Mouse (Mus musculus) midbrain, postnatal 0 days (tissue): ENCODE data around the gene Cfdp1. TPM values are rescaled to one million over a fixed set of nuclear protein-coding genes. Genes with fewer than 3 reads are reported as not detected.

Source experiments
- ATAC-seq: fragments of 200-750 bp; cut with Nextera tagmentation; 2 replicates; pipeline ENCODE4 v1.8.0; 2017; ENCODE audit warnings: moderate number of reproducible peaks, mild to moderate bottlenecking, moderate TSS enrichment, moderate library complexity; ENCODE audit not compliant: low FRiP score
- DNase-seq: peaks from one replicate; pipeline ENCODE4 v3.0.0-alpha.2; 2015; ENCODE audit warnings: low spot score
- H3K27ac ChIP-seq: fragments of 300-500 bp; sonication (generic); 2 replicates; pipeline ENCODE4 v1.5.1; 2014; ENCODE audit warnings: low read depth, mild to moderate bottlenecking, low read length, mixed read lengths
- H3K27me3 ChIP-seq: fragments of 300-500 bp; sonication (generic); 2 replicates; pipeline ENCODE4 v1.6.1; 2014; ENCODE audit warnings: low read length, control low read depth, mixed read lengths; ENCODE audit not compliant: insufficient read depth
- H3K36me3 ChIP-seq: fragments of 300-500 bp; sonication (generic); 2 replicates; pipeline ENCODE4 v1.6.1; 2014; ENCODE audit warnings: low read length, control low read depth, mixed read lengths; ENCODE audit not compliant: insufficient read depth
- H3K4me1 ChIP-seq: fragments of 300-500 bp; sonication (generic); 2 replicates; pipeline ENCODE4 v1.6.1; 2014; ENCODE audit warnings: mild to moderate bottlenecking, control low read depth, antibody characterized with exemption, low read length, mixed read lengths; ENCODE audit not compliant: insufficient read depth
- H3K4me2 ChIP-seq: fragments of 300-500 bp; sonication (generic); 2 replicates; pipeline ENCODE4 v1.6.1; 2014; ENCODE audit warnings: low read depth, mild to moderate bottlenecking, low read length, mixed read lengths; ENCODE audit not compliant: poor library complexity, severe bottlenecking
- H3K4me3 ChIP-seq: fragments of 300-500 bp; sonication (generic); 2 replicates; pipeline ENCODE4 v1.5.1; 2014; ENCODE audit warnings: low read depth, mild to moderate bottlenecking, low read length, moderate library complexity
- H3K9ac ChIP-seq: fragments of 300-500 bp; sonication (generic); replicated peaks from 2 replicates; pipeline ENCODE4 v1.6.1; 2014; ENCODE audit warnings: mild to moderate bottlenecking, low read length, moderate library complexity, mixed read lengths; ENCODE audit not compliant: poor library complexity, severe bottlenecking
- H3K9me3 ChIP-seq: fragments of 300-500 bp; sonication (generic); 2 replicates; pipeline ENCODE4 v1.6.1; 2016; ENCODE audit warnings: low read length, control low read depth
- CTCF ChIP-seq: IDR thresholded peaks from 2 replicates; pipeline ENCODE4 v1.5.1; 2016; ENCODE audit warnings: antibody characterized with exemption, mild to moderate bottlenecking
- WGBS: fragments of 180-500 bp; shearing (Covaris S2); extraction: QIAGEN DNeasy Blood & Tissue Kit; methylation state at CpG from one replicate; pipeline ENCODE4 v1.1.7; 2014; 5-methylcytosine and 5-hydroxymethylcytosine counted together
- polyA plus RNA-seq: library from polyadenylated mRNA; unstranded; fragments of >200 nt; fragmentation: Nextera tagmentation; extraction: Ambion mirVana; gene quantifications from 2 replicates; pipeline ENCODE4 v1.2.1, GENCODE M21; 2015
- total RNA-seq: library from RNA; depleted of rRNA; stranded (reverse); fragments of >200 nt; gene quantifications from 2 replicates; pipeline ENCODE4 v1.2.3, GENCODE M21; 2014

Cfdp1 gene
- total and polyA plus RNA-seq, 2 experiments from 2014 or later: 61.3 to 196 TPM

DNA sequence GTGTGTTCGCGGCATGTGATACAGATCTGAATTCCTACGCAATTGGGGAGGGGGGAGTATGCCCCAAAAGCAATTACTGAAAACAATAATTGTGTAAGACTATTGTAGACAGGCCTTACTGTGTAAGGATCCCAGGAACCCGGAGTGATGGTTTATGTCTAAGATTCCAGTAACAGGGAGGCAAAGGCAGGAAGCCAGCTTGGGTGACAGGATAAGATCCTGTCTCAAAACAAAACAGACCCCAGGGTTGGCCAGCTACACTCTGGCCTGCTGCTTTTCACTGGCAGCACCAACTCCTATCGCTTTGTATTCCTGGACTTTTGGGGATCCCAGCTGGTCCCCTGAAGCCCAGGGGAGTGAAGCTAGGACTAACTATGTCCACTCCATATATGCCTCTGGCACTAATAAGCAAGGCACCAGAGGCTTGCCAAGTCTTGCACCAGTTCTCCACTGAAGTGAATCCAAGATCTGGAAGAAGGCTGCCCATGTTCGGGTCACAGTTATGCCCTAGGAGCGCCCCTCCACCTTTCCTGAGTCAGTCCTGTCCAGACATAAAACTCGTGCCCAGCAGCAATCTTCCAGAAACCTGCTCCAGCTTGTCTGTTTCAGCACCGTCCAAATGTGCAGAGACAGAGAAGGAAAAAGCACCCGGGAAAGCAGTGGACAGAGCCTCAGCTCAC lies 121.5 kb downstream of the Cfdp1 start:
- TF ChIP-seq CTCF: no peak
- ATAC-seq: peak; percentile 6; the same call in 1 of the 2 replicates
- H3K4me2 ChIP-seq: peak overlapping the region; percentile 83
- H3K4me3 ChIP-seq: peak overlapping the region; percentile 81
- no peaks in the 10 kb centered on the region for H3K27me3 ChIP-seq
- peak overlapping the region; percentile 83 for H3K27ac ChIP-seq
- 19% methylated on average over 10 of the region's 10 CpGs for WGBS
- H3K9ac ChIP-seq: peak overlapping the region; percentile 89
- no peaks in the 10 kb centered on the region for H3K9me3 ChIP-seq
- H3K36me3 ChIP-seq: no peaks in the 10 kb centered on the region
- DNase-seq: no peak
- H3K4me1 ChIP-seq: peaks cover 18% of the 10 kb centered on the region

DNA sequence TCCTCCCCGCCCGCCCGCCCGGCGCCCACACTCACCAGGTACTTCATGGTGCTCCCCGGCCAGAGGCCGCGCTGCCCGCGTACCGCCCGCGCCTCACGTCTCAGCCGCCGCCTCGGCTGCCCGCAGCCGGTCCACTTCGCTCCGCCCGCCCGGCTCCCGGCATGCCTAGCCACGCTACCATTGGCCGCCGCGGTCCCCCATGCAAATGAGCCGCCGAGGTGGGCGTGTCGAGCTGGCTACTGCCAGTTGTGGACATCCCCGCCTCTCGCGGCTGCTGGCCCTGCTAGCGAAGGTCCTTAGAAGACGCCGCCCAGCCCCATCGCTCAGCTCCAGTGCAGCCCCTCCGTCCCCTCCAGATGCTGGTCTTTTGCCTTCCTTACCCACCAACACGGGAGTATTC lies 122.1 kb downstream of the Cfdp1 start:
- Histone ChIP-seq H3K9ac (peak overlapping the region; percentile 89), H3K9me3 (no peaks in the 10 kb centered on the region), H3K27me3 (no peaks in the 10 kb centered on the region), H3K36me3 (no peaks in the 10 kb centered on the region), H3K27ac (peak overlapping the region; percentile 83), H3K4me2 (peak overlapping the region; percentile 83), H3K4me3 (peak overlapping the region; percentile 81), H3K4me1 (peaks cover 18% of the 10 kb centered on the region)
- DNase-seq (peak; percentile 96), ATAC-seq (peak; percentile 94)
- 0% methylated on average over 9 of the region's 41 CpGs for WGBS
- no peak for TF ChIP-seq CTCF

DNA sequence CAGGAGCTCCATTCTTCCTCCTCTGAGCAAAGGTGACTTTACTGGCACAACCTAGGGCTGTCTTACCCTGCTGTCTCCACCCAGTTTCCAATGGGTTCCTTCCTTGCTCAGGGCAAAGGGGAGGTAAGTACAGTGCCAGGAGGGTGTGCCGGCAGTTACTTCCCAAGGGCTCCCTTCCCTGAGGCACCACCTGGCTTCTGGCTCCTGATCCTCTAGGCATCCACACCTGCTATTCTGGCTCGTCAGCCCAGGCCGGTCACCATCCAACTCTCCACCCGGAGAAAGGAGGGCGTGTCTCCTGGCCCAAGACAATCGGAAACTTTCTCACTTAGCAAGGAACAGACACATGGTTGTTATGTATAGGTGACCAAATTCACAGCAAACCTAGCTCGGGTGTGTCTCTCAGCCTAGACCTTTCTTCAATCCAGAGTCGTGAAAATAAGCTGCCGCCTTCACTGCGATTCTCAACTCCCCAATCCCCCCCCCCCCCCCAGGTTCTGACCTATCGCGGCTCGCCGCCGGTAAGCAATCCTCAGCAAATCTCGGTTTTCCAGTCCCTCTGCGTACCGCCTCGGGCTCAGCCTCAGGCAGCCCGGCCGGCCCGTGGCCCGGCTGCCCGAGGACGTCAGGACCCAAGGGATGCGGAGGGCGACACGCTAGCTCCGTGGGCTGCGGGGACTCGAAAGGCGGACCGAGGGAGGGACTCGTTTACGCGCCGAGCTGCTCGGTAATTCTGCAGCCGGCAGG lies 122.7 kb downstream of the Cfdp1 start:
- WGBS: under 1% methylated on average over 39 of the region's 39 CpGs
- peak overlapping the region; percentile 83 for H3K27ac ChIP-seq

DNA sequence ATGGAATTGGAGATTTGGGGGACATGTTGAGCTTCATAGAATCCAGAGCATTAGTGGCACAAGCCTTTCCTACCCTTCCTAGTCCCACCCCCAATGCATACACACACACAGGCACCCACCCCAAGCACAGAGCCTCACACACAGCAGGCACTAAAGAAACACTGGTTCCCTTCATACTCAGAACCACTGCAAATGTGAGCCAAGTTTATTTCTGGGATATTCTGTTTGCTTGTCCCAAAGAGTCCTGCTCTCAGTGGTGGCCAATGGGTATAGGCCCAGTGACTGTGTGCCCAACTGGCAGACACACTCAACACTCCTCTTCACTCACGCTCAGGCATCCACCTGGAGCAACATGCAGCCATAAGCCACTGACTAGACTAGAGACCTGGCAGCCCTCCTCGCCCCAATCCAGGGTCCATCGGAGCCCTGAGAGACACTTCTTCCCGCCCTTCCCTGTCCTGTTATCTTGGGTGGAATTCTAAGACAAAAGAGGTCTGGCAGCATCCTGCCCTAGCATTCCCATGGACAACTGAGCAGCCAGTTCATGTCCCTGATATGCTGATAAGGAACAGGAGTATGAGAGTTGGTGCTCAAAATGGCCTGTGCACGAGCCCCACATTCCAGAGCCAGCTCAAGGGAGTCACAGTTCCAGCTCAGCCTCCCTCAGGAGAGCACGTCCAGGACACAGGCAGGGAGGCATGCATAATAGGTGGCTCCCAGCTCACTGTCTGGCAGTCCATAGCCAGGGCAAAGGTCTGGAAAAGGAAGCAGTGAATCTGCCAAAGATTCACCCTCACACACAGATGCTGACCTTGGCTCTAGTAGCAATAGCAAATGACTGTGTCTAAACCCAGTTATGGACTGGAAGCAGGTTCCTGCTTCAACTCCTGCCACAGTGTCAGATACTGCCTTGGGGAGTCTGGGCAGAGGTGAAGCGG lies 124.6 kb downstream of the Cfdp1 start:
- Histone ChIP-seq H3K9ac (no peak overlapping the region), H3K4me2 (no peak overlapping the region), H3K36me3 (no peaks in the 10 kb centered on the region), H3K4me1 (peaks cover 7% of the 10 kb centered on the region; the same call in 1 of the 2 replicates), H3K9me3 (no peaks in the 10 kb centered on the region), H3K4me3 (no peak overlapping the region), H3K27ac (no peak overlapping the region), H3K27me3 (no peaks in the 10 kb centered on the region)
- no peak for ATAC-seq
- WGBS: 72% methylated on average over 7 of the region's 7 CpGs
- DNase-seq: no peak
- TF ChIP-seq CTCF: no peak

More for the DNA sequence above, 122.7 kb downstream of the Cfdp1 start:
- Histone ChIP-seq H3K9me3 (no peaks in the 10 kb centered on the region), H3K4me2 (peak overlapping the region; percentile 83), H3K4me1 (peaks cover 16% of the 10 kb centered on the region), H3K9ac (peak overlapping the region; percentile 89), H3K27me3 (no peaks in the 10 kb centered on the region), H3K36me3 (no peaks in the 10 kb centered on the region), H3K4me3 (peak overlapping the region; percentile 81)
- ATAC-seq: peak; percentile 24
- TF ChIP-seq CTCF: no peak
- no peak for DNase-seq

DNA sequence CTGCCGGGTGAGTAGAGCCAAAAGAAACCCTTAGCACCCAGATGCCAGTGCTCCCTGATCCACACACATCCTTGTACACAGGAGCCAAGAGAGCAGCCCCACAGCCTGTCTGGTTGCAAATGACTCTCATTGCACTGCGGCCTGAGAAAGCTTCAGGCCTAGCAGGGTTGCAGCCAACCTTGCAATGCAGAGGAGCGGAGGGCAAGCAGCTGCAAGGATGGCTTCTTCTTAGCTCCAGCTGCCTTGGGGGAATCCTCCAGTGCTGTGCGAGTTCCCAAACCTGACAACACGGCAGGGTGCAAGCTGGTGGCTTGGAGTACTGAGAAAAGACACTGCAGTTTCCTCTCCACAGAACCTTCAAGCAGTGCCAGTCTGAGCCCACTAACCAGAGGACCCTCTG lies 125.6 kb downstream of the Cfdp1 start:
- H3K4me1 ChIP-seq: peaks cover 7% of the 10 kb centered on the region; the same call in 1 of the 2 replicates
- no peak for DNase-seq
- H3K4me2 ChIP-seq: no peak overlapping the region
- ATAC-seq: no peak
- WGBS: 70% methylated on average over 5 of the region's 5 CpGs
- H3K36me3 ChIP-seq: no peaks in the 10 kb centered on the region
- H3K9me3 ChIP-seq: no peaks in the 10 kb centered on the region
- no peak overlapping the region for H3K4me3 ChIP-seq
- H3K9ac ChIP-seq: no peak overlapping the region
- no peaks in the 10 kb centered on the region for H3K27me3 ChIP-seq
- TF ChIP-seq CTCF: no peak
- H3K27ac ChIP-seq: no peak overlapping the region
